Mouse (Mus musculus) liver, postnatal 0 days (tissue): ENCODE measurements at regions not wholly inside any gene's neighbourhood (a gene's known extent, or its start where the extent isn't known, plus 50 kb on each side); places are given as distances from the start of the nearest gene placed in this dataset.

ENCODE experiments used
- ATAC-seq: fragments of 200-750 bp; cut with Nextera tagmentation; 2 replicates; pipeline ENCODE4 v1.8.0; 2017; ENCODE audit warnings: mild to moderate bottlenecking, moderate library complexity
- DNase-seq: peaks from one replicate; pipeline ENCODE4 v3.0.0-alpha.2; 2016
- H3K27ac ChIP-seq: fragments of 300-500 bp; sonication (generic); 2 replicates; pipeline ENCODE4 v1.5.1; 2014; ENCODE audit warnings: antibody characterized with exemption, moderate library complexity, mild to moderate bottlenecking, low read depth
- H3K27me3 ChIP-seq: fragments of 300-500 bp; sonication (generic); 2 replicates; pipeline ENCODE4 v1.6.1; 2014; ENCODE audit warnings: low read length, control low read depth, mixed read lengths; ENCODE audit not compliant: insufficient read depth
- H3K36me3 ChIP-seq: fragments of 300-500 bp; sonication (generic); replicated peaks from 2 replicates; pipeline ENCODE4 v1.6.1; 2014; ENCODE audit warnings: mild to moderate bottlenecking, control low read depth, low read length, moderate library complexity, mixed read lengths; ENCODE audit not compliant: insufficient read depth
- H3K4me1 ChIP-seq: fragments of 300-500 bp; sonication (generic); 2 replicates; pipeline ENCODE4 v1.6.1; 2014; ENCODE audit warnings: antibody characterized with exemption, mild to moderate bottlenecking, control low read depth; ENCODE audit not compliant: insufficient read depth
- H3K4me2 ChIP-seq: fragments of 300-500 bp; sonication (generic); 2 replicates; pipeline ENCODE4 v1.6.1; 2014; ENCODE audit warnings: low read depth, mild to moderate bottlenecking, low read length, moderate library complexity, mixed read lengths
- H3K4me3 ChIP-seq: fragments of 300-500 bp; sonication (generic); 2 replicates; pipeline ENCODE4 v1.5.1; 2014; ENCODE audit warnings: low read depth, low read length
- H3K9ac ChIP-seq: fragments of 300-500 bp; sonication (generic); replicated peaks from 2 replicates; pipeline ENCODE4 v1.6.1; 2014; ENCODE audit warnings: mild to moderate bottlenecking, moderate library complexity
- H3K9me3 ChIP-seq: fragments of 300-500 bp; sonication (generic); 2 replicates; pipeline ENCODE4 v1.6.1; 2016; ENCODE audit warnings: mild to moderate bottlenecking, control low read depth, low read length, mixed read lengths
- CTCF ChIP-seq: sonication (generic); IDR thresholded peaks from 2 replicates; pipeline ENCODE4 v1.5.1; 2016; ENCODE audit warnings: antibody characterized with exemption, low read depth
- EP300 ChIP-seq: IDR thresholded peaks from 2 replicates; pipeline ENCODE4 v1.6.1; 2016; ENCODE audit warnings: antibody characterized with exemption, low read depth, mild to moderate bottlenecking
- WGBS: fragments of 180-500 bp; shearing (Covaris S2); extraction: QIAGEN DNeasy Blood & Tissue Kit; methylation state at CpG from one replicate; pipeline ENCODE4 v1.1.7; 2014; ENCODE audit not compliant: insufficient replicate concordance; 5-methylcytosine and 5-hydroxymethylcytosine counted together

GRCm38 (mm10) chr13:52374781-52375180 lies 156.3 kb downstream of the Diras2 start:
- Histone ChIP-seq H3K9ac (no peak overlapping the region), H3K4me1 (no peaks in the 10 kb centered on the region), H3K27me3 (no peaks in the 10 kb centered on the region), H3K36me3 (no peaks in the 10 kb centered on the region), H3K4me3 (no peak overlapping the region), H3K4me2 (no peak overlapping the region), H3K9me3 (peaks cover 9% of the 10 kb centered on the region; the same call in 1 of the 2 replicates), H3K27ac (no peak overlapping the region)
- 67% methylated on average over 3 of the region's 3 CpGs for WGBS
- TF ChIP-seq CTCF (no peak), EP300 (no peak)
- DNase-seq, result no peak
- ATAC-seq, result no peak

- H3K27me3 ChIP-seq, result no peaks in the 10 kb centered on the region
- H3K36me3 ChIP-seq, result no peaks in the 10 kb centered on the region
- H3K4me2 ChIP-seq, result no peak overlapping the region
- TF ChIP-seq CTCF (no peak), EP300 (no peak)
- WGBS, result 34% methylated on average over 1 of the region's 1 CpGs
- H3K9me3 ChIP-seq, result peaks cover 9% of the 10 kb centered on the region; the same call in 1 of the 2 replicates
- no peaks in the 10 kb centered on the region for H3K4me1 ChIP-seq
- DNase-seq, result peak; percentile 2
- no peak overlapping the region for H3K4me3 ChIP-seq
- no peak for ATAC-seq
- H3K9ac ChIP-seq, result no peak overlapping the region
- H3K27ac ChIP-seq, result no peak overlapping the region
Measured at GRCm38 (mm10) chr13:52378236-52378635, 152.8 kb downstream of the Diras2 start.

DNA sequence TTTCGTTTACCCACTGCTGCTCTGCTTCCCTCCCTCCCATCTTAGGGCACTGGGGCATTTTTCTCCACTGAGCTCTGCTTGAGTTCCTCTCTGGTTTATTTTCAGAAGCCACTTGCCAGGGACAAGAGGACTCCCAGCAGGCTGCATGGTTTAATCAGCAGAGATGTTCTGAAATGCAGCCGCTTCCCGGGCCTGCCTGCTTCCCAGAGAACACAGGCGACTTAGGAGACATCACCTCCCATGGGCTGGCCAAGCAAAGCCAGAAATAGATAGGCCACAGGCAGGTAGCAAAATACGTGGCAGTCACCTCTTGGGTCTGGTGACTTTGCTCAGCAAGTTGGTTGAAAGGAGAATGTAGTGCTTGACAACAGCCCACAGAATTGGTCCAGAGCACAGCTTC lies 141.8 kb downstream of the Diras2 start:
- no peaks in the 10 kb centered on the region for H3K4me1 ChIP-seq
- H3K9ac ChIP-seq, result no peak overlapping the region
- H3K27ac ChIP-seq, result no peak overlapping the region
- no peaks in the 10 kb centered on the region for H3K36me3 ChIP-seq
- H3K4me2 ChIP-seq, result no peak overlapping the region
- 84% methylated on average over 5 of the region's 5 CpGs for WGBS
- peaks cover 6% of the 10 kb centered on the region; the same call in 1 of the 2 replicates for H3K9me3 ChIP-seq
- H3K4me3 ChIP-seq, result no peak overlapping the region
- ATAC-seq, result no peak
- no peaks in the 10 kb centered on the region for H3K27me3 ChIP-seq
- TF ChIP-seq CTCF, result no peak
- TF ChIP-seq EP300, result no peak
- no peak for DNase-seq

- Histone ChIP-seq H3K4me1 (no peaks in the 10 kb centered on the region), H3K9ac (no peak overlapping the region), H3K27ac (no peak overlapping the region), H3K9me3 (no peaks in the 10 kb centered on the region), H3K4me2 (no peak overlapping the region), H3K4me3 (no peak overlapping the region), H3K36me3 (no peaks in the 10 kb centered on the region), H3K27me3 (no peaks in the 10 kb centered on the region)
- TF ChIP-seq EP300, result no peak
- TF ChIP-seq CTCF, result no peak
- 74% methylated on average over 8 of the region's 8 CpGs for WGBS
- ATAC-seq, result no peak
- DNase-seq, result no peak
Measured at GRCm38 (mm10) chr13:52395786-52396185, 135.3 kb downstream of the Diras2 start.

DNA sequence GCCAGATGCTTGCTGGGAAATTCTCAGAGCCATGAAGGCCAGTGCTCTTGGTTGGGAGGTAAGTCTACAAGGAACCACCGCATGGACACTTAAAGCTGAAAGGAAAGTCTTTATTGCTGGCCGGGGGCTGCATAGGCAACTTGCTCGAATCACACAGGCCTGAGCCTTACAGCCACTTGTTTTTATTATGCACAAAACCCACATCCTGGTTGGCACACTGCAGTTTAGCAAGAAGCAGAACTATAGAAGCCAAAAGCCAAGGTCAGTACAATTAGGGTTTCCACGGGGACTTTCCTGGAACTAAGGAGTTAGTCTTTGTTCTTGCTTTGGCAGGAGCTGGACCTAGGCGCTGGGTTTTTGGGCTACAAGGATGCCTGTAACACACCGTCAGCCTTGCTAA lies 132.7 kb downstream of the Diras2 start:
- no peak overlapping the region for H3K27ac ChIP-seq

GRCm38 (mm10) chr13:52399143-52399542 lies 131.9 kb downstream of the Diras2 start:
- 78% methylated on average over 2 of the region's 2 CpGs for WGBS
- ATAC-seq, result no peak
- Histone ChIP-seq H3K4me3 (no peak overlapping the region), H3K9me3 (no peaks in the 10 kb centered on the region), H3K4me2 (no peak overlapping the region), H3K27ac (no peak overlapping the region), H3K36me3 (no peaks in the 10 kb centered on the region), H3K4me1 (no peaks in the 10 kb centered on the region), H3K9ac (no peak overlapping the region), H3K27me3 (no peaks in the 10 kb centered on the region)
- no peak for DNase-seq
- TF ChIP-seq CTCF (no peak), EP300 (no peak)

More for the DNA sequence above, 132.7 kb downstream of the Diras2 start:
- 49% methylated on average over 6 of the region's 6 CpGs for WGBS
- no peaks in the 10 kb centered on the region for H3K9me3 ChIP-seq
- no peaks in the 10 kb centered on the region for H3K27me3 ChIP-seq
- no peaks in the 10 kb centered on the region for H3K36me3 ChIP-seq
- H3K4me2 ChIP-seq, result no peak overlapping the region
- no peak overlapping the region for H3K4me3 ChIP-seq
- no peaks in the 10 kb centered on the region for H3K4me1 ChIP-seq
- ATAC-seq (no peak), DNase-seq (no peak)
- H3K9ac ChIP-seq, result no peak overlapping the region
- TF ChIP-seq CTCF, result no peak

DNA sequence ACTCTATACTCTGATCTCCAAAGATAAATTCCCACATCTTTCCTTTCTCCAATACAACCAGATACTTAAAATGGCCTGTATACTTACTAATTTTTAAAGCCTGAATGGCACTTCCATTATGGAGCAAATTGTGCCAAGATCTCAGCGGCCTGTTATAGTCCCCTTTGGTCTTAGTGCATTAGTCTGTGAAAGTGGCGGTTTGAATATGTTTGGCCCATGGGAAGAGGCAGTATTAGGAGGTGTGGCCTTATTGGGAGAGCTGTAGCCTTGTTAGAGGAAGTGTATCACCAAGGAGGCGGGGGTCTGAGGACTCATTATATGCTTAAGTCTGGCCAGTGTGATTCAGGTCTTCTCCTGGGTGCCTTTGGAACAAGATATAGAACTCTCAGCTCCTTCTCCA lies 127.3 kb downstream of the Diras2 start:
- DNase-seq (no peak), ATAC-seq (no peak)
- 88% methylated on average over 3 of the region's 3 CpGs for WGBS

More for the DNA sequence above, 127.3 kb downstream of the Diras2 start:
- Histone ChIP-seq H3K27me3 (no peaks in the 10 kb centered on the region), H3K4me3 (no peak overlapping the region), H3K4me1 (no peaks in the 10 kb centered on the region), H3K36me3 (no peaks in the 10 kb centered on the region), H3K9me3 (no peaks in the 10 kb centered on the region), H3K27ac (no peak overlapping the region), H3K9ac (no peak overlapping the region), H3K4me2 (no peak overlapping the region)
- no peak for TF ChIP-seq CTCF
- no peak for TF ChIP-seq EP300
